Mouse (Mus musculus) spleen, adult 2 months (tissue): ENCODE data around the gene Psme2. TPM values are rescaled to one million over a fixed set of nuclear protein-coding genes. Genes with fewer than 3 reads are reported as not detected.

Experiments
- DNase-seq, 2 experiments: peaks; one replicate each; pipeline versions ENCODE4 v3.0.0 to v3.0.0-alpha.2; 2012 to 2021; ENCODE audit warnings: low spot score in 2 of 2, low read depth in 1 of 2
- H3K27ac ChIP-seq: fragments of 200-500 bp; 2 replicates; pipeline ENCODE4 v1.5.1; 2012; ENCODE audit warnings: low read length, inconsistent platforms; ENCODE audit not compliant: insufficient read depth
- H3K27me3 ChIP-seq: fragments of 200-500 bp; 2 replicates; pipeline ENCODE4 v1.6.1; 2012; ENCODE audit warnings: mild to moderate bottlenecking, moderate library complexity, low read length, inconsistent platforms; ENCODE audit not compliant: control insufficient read depth, insufficient read depth
- H3K36me3 ChIP-seq: fragments of 200-500 bp; 2 replicates; pipeline ENCODE4 v1.6.1; 2012; ENCODE audit warnings: mild to moderate bottlenecking, low read length, inconsistent platforms; ENCODE audit not compliant: control insufficient read depth, insufficient read depth
- H3K4me1 ChIP-seq: fragments of 200-500 bp; 2 replicates; pipeline ENCODE4 v1.6.1; 2011; ENCODE audit warnings: inconsistent platforms; ENCODE audit not compliant: control insufficient read depth, insufficient read depth, insufficient read length
- H3K4me3 ChIP-seq: fragments of 200-500 bp; 2 replicates; pipeline ENCODE4 v1.5.1; 2011; ENCODE audit warnings: mild to moderate bottlenecking, inconsistent platforms; ENCODE audit not compliant: insufficient read depth, insufficient read length; ENCODE audit errors: extremely low read depth
- CTCF ChIP-seq: fragments of 200-500 bp; IDR thresholded peaks from 2 replicates; pipeline ENCODE4 v1.5.1; 2011; ENCODE audit warnings: mild to moderate bottlenecking, inconsistent platforms; ENCODE audit not compliant: insufficient read depth, insufficient read length, insufficient replicate concordance; ENCODE audit errors: extremely low read depth
- POLR2A ChIP-seq: fragments of 200-500 bp; IDR thresholded peaks from 2 replicates; pipeline ENCODE4 v1.6.1; 2011; ENCODE audit warnings: low read depth, low read length, inconsistent platforms
- WGBS: fragments of 180-500 bp; shearing (Covaris S2); methylation state at CpG from one replicate; pipeline ENCODE4 v1.1.7; 2018; 5-methylcytosine and 5-hydroxymethylcytosine counted together
- polyA plus RNA-seq: library from polyadenylated mRNA; depleted of rRNA; stranded (reverse); fragments of >200 nt; gene quantifications from 2 replicates; pipeline ENCODE4 v1.2.3, GENCODE M21; 2012

The Psme2 gene
- polyA plus RNA-seq, 1 experiment, result 67.7 TPM

GRCm38 (mm10) chr14:55558740-55559448 is 32.0 kb downstream of the Psme2 start:
- no peak for DNase-seq
- H3K4me3 ChIP-seq, result peak overlapping the region; percentile 91; the same call in 1 of the 2 replicates
- no peaks in the 10 kb centered on the region for H3K27me3 ChIP-seq
- H3K36me3 ChIP-seq, result peaks cover 6% of the 10 kb centered on the region
- TF ChIP-seq POLR2A (no peak), CTCF (no peak)
- H3K27ac ChIP-seq, result no peak overlapping the region
- 45% methylated on average over 6 of the region's 6 CpGs for WGBS
- peaks cover 7% of the 10 kb centered on the region; the same call in 1 of the 2 replicates for H3K4me1 ChIP-seq

GRCm38 (mm10) chr14:55557587-55557986 is 33.3 kb downstream of the Psme2 start:
- Histone ChIP-seq H3K4me1 (peaks cover 7% of the 10 kb centered on the region; the same call in 1 of the 2 replicates), H3K4me3 (no peak overlapping the region), H3K27ac (peak overlapping the region; percentile 45), H3K36me3 (no peaks in the 10 kb centered on the region), H3K27me3 (no peaks in the 10 kb centered on the region)
- TF ChIP-seq CTCF (no peak), POLR2A (no peak)
- WGBS, result 79% methylated on average over 3 of the region's 3 CpGs
- no peak for DNase-seq

- Histone ChIP-seq H3K27me3 (no peaks in the 10 kb centered on the region), H3K27ac (peak overlapping the region; percentile 45), H3K4me3 (no peak overlapping the region), H3K4me1 (peaks cover 7% of the 10 kb centered on the region; the same call in 1 of the 2 replicates), H3K36me3 (no peaks in the 10 kb centered on the region)
- TF ChIP-seq CTCF (peak; percentile 84; the same call in 1 of the 2 replicates), POLR2A (no peak)
- 14% methylated on average over 5 of the region's 5 CpGs for WGBS
- DNase-seq, result peak; percentile 71 to 84
Observed at GRCm38 (mm10) chr14:55557003-55557402, 33.9 kb downstream of the Psme2 start.

GRCm38 (mm10) chr14:55555788-55556187 is 35.1 kb downstream of the Psme2 start:
- no peak for DNase-seq
- H3K4me1 ChIP-seq, result 0 out of 2 replicates have a peak, but pooled peaks cover 3% of the 10 kb centered on the region
- no peaks in the 10 kb centered on the region for H3K36me3 ChIP-seq
- no peaks in the 10 kb centered on the region for H3K27me3 ChIP-seq
- 81% methylated on average over 3 of the region's 3 CpGs for WGBS
- no peak overlapping the region for H3K27ac ChIP-seq
- TF ChIP-seq CTCF (no peak), POLR2A (no peak)
- H3K4me3 ChIP-seq, result no peak overlapping the region

- Histone ChIP-seq H3K36me3 (no peaks in the 10 kb centered on the region; the same call in 1 of the 2 replicates), H3K27me3 (no peaks in the 10 kb centered on the region), H3K4me3 (no peak overlapping the region), H3K4me1 (0 out of 2 replicates have a peak, but pooled peaks cover 3% of the 10 kb centered on the region), H3K27ac (no peak overlapping the region)
- DNase-seq, result no peak
- TF ChIP-seq CTCF (no peak), POLR2A (no peak)
Observed at GRCm38 (mm10) chr14:55554635-55555034, 36.3 kb downstream of the Psme2 start.

- Histone ChIP-seq H3K36me3 (peaks cover 17% of the 10 kb centered on the region), H3K4me3 (no peak overlapping the region), H3K27ac (no peak overlapping the region), H3K27me3 (no peaks in the 10 kb centered on the region), H3K4me1 (no peaks in the 10 kb centered on the region)
- TF ChIP-seq CTCF, result no peak
- TF ChIP-seq POLR2A, result no peak
- no peak for DNase-seq
- WGBS, result 95% methylated on average over 8 of the region's 8 CpGs
Observed at GRCm38 (mm10) chr14:55551794-55552193, 39.1 kb downstream of the Psme2 start.

- Histone ChIP-seq H3K4me3 (no peak overlapping the region), H3K4me1 (no peaks in the 10 kb centered on the region), H3K36me3 (peaks cover 17% of the 10 kb centered on the region), H3K27ac (no peak overlapping the region), H3K27me3 (no peaks in the 10 kb centered on the region)
- DNase-seq, result no peak
- TF ChIP-seq POLR2A, result no peak
- no peak for TF ChIP-seq CTCF
- 84% methylated on average over 5 of the region's 5 CpGs for WGBS
Observed at GRCm38 (mm10) chr14:55551347-55551746, 39.6 kb downstream of the Psme2 start.
